Mouse (Mus musculus) forebrain, embryonic 11.5 days (tissue): ENCODE data around the gene Cutc. TPM values are rescaled to one million over a fixed set of nuclear protein-coding genes. Genes with fewer than 3 reads are reported as not detected.

ENCODE experiments used
- polyA plus RNA-seq: library from polyadenylated mRNA; unstranded; fragments of >200 nt; fragmentation: Nextera tagmentation; extraction: Ambion mirVana; gene quantifications from 2 replicates; pipeline ENCODE4 v1.2.1, GENCODE M21; 2014

Cutc gene
- polyA plus RNA-seq, 1 experiment from 2014 or later = 12.5 TPM

Other genes with a start within 250 kb of the Cutc start
- gene Got1, start 228.4 kb upstream of the Cutc start, polyA plus RNA-seq = 45.5 and 48.2 TPM in 2 replicates
- gene Nkx2-3, start 140.7 kb upstream of the Cutc start, polyA plus RNA-seq = 4.1 and 5.7 TPM in 2 replicates
- 12.1 and 12.6 TPM in 2 replicates for gene Slc25a28, start 78.1 kb upstream of the Cutc start, polyA plus RNA-seq
- 10.7 and 11.8 TPM in 2 replicates for gene Entpd7, start 63.3 kb upstream of the Cutc start, polyA plus RNA-seq
- 12.4 and 13.6 TPM in 2 replicates for gene Cox15, start within 50 bp of the Cutc start, polyA plus RNA-seq
- not detected in 2 replicates for gene Abcc2, start 29.2 kb downstream of the Cutc start, polyA plus RNA-seq
- 17.8 TPM in 2 replicates for gene Dnmbp, start 187.2 kb downstream of the Cutc start, polyA plus RNA-seq
- 0.09 TPM in 1 of 2 replicates, not detected in the other for gene Cpn1, start 233.6 kb downstream of the Cutc start, polyA plus RNA-seq